Mouse (Mus musculus): Measurements from ENCODE around the gene Fgb. TPM values are rescaled to one million over a fixed set of nuclear protein-coding genes. Genes with fewer than 3 reads are reported as not detected.
A peak's percentile ranks its signal among the peaks of the same experiment; 100 is the strongest.

Fgb gene
- total RNA-seq, 1 experiment from 2014 or later: not detected

GRCm38 (mm10) chr3:83002191-83002590 is 47.5 kb downstream of the Fgb start:
- ATAC-seq (replicated peaks in 1 of 2; ENCODE audit: insufficient read depth in 1 of 2, low FRiP score in 2 of 2, low TSS enrichment in 1 of 2, low read depth in 1 of 2, poor library complexity in 2 of 2, severe bottlenecking in 2 of 2): peak; percentile 75 to 82

- ATAC-seq (replicated peaks in 1 of 2; ENCODE audit: insufficient read depth in 1 of 2, low FRiP score in 2 of 2, low TSS enrichment in 1 of 2, low read depth in 1 of 2, poor library complexity in 2 of 2, severe bottlenecking in 2 of 2): no peak
These were observed 49.7 kb downstream of the Fgb start for GRCm38 (mm10) chr3:82999995-83000394.

- ATAC-seq (replicated peaks in 1 of 2; ENCODE audit: insufficient read depth in 1 of 2, low FRiP score in 2 of 2, low TSS enrichment in 1 of 2, low read depth in 1 of 2, poor library complexity in 2 of 2, severe bottlenecking in 2 of 2): peak; percentile 78 to 84
These were observed 50.7 kb downstream of the Fgb start for GRCm38 (mm10) chr3:82998772-82999463.

DNA sequence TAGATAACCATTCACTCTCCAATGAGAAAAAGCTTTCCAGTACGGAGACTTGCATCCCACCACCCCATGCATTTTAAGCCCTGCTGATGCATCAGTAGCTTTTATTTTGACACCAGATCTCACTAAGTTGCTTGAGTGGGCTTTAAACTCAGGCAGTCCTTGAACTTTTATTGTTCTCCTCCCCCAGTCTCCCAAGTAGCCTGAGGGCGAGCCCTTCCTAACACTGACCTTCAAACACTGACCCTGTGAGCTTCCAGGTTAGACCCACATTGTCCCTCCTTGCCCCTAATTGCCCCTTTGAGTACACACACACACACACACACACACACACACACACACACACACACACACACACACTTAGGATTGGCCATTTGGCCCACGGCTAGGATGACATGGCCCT is 53.0 kb downstream of the Fgb start:
- no peak for ATAC-seq (replicated peaks in 1 of 2; ENCODE audit: insufficient read depth in 1 of 2, low FRiP score in 2 of 2, low TSS enrichment in 1 of 2, low read depth in 1 of 2, poor library complexity in 2 of 2, severe bottlenecking in 2 of 2)

GRCm38 (mm10) chr3:82995368-82995767 is 54.3 kb downstream of the Fgb start:
- peak; percentile 60 to 69 for ATAC-seq (replicated peaks in 1 of 2; ENCODE audit: insufficient read depth in 1 of 2, low FRiP score in 2 of 2, low TSS enrichment in 1 of 2, low read depth in 1 of 2, poor library complexity in 2 of 2, severe bottlenecking in 2 of 2)

- no peak for ATAC-seq (replicated peaks in 1 of 2; ENCODE audit: insufficient read depth in 1 of 2, low FRiP score in 2 of 2, low TSS enrichment in 1 of 2, low read depth in 1 of 2, poor library complexity in 2 of 2, severe bottlenecking in 2 of 2)
These were observed 56.7 kb downstream of the Fgb start for GRCm38 (mm10) chr3:82992956-82993355.

DNA sequence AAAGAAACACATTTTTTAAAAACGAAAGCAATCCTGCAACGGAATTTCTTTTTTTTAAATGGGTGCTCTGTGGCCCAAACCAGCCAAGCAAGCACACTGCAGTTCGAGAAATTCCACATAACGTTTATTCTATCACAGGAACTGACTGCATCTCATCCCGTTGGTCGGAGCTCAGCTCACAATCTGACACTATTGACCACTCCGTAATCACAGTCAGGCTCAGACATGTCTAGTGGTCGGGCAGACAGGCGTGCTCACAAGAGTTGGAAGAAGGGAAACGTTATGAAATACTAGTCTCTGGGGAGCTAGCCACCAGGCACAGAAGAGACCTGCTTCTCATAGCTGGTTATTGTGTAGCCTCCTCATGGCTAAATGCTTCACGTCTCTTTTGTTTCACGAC is 57.7 kb downstream of the Fgb start:
- ATAC-seq (replicated peaks in 1 of 2; ENCODE audit: insufficient read depth in 1 of 2, low FRiP score in 2 of 2, low TSS enrichment in 1 of 2, low read depth in 1 of 2, poor library complexity in 2 of 2, severe bottlenecking in 2 of 2): no peak

Other genes with a start within 250 kb of the Fgb start
- 0.63 TPM in 1 of 2 replicates, not detected in the other for gene Rbm46, start 173.4 kb downstream of the Fgb start, total RNA-seq (2017)
- not detected in 2 replicates for gene Lrat, start 145.9 kb downstream of the Fgb start, total RNA-seq (2017)
- gene Fgg, start 42.1 kb downstream of the Fgb start, total RNA-seq (2017): not detected in 2 replicates
- gene Fga, start 23.8 kb downstream of the Fgb start, total RNA-seq (2017): not detected in 2 replicates
- gene Plrg1, start 5.7 kb upstream of the Fgb start, total RNA-seq (2017): 76.7 and 87.0 TPM in 2 replicates
- not detected in 2 replicates for gene Dchs2, start 78.1 kb upstream of the Fgb start, total RNA-seq (2017)